Mouse (Mus musculus): ENCODE results near the gene Id3. TPM values are rescaled to one million over a fixed set of nuclear protein-coding genes. Genes with fewer than 3 reads are reported as not detected.

The Id3 gene
- polyA plus RNA-seq, 1 experiment from 2014 or later, result 404 TPM

GRCm38 (mm10) chr4:136121158-136121557 lies 22.1 kb upstream of the Id3 start:
- no peak overlapping the region for H3K4me3 ChIP-seq (ENCODE audit: low read depth, low read length)
- DNase-seq (ENCODE audit: low spot score), result no peak
- no peaks in the 10 kb centered on the region for H3K36me3 ChIP-seq (ENCODE audit: control insufficient read depth, insufficient read depth, low read length)
- no peak overlapping the region for H3K4me2 ChIP-seq (ENCODE audit: low read depth, low read length)
- ATAC-seq (ENCODE audit: low read depth), result no peak
- no peak overlapping the region for H3K9ac ChIP-seq (ENCODE audit: low read depth, low read length)
- no peaks in the 10 kb centered on the region for H3K27me3 ChIP-seq (replicated peaks; ENCODE audit: control insufficient read depth, insufficient read depth, low read length)
- peaks cover 10% of the 10 kb centered on the region for H3K4me1 ChIP-seq (ENCODE audit: control insufficient read depth, insufficient read depth, low read length)
- WGBS, result 86% methylated on average over 3 of the region's 3 CpGs
- no peak overlapping the region for H3K27ac ChIP-seq (replicated peaks; ENCODE audit: low read depth, low read length)
- no peaks in the 10 kb centered on the region for H3K9me3 ChIP-seq (ENCODE audit: control insufficient read depth, low read length)

GRCm38 (mm10) chr4:136121844-136122468 lies 21.3 kb upstream of the Id3 start:
- WGBS, result 75% methylated on average over 7 of the region's 7 CpGs
- Histone ChIP-seq H3K9me3 (ENCODE audit: control insufficient read depth, low read length) (no peaks in the 10 kb centered on the region), H3K4me2 (ENCODE audit: low read depth, low read length) (no peak overlapping the region), H3K27me3 (replicated peaks; ENCODE audit: control insufficient read depth, insufficient read depth, low read length) (no peaks in the 10 kb centered on the region), H3K36me3 (ENCODE audit: control insufficient read depth, insufficient read depth, low read length) (no peaks in the 10 kb centered on the region), H3K9ac (ENCODE audit: low read depth, low read length) (no peak overlapping the region), H3K27ac (replicated peaks; ENCODE audit: low read depth, low read length) (no peak overlapping the region), H3K4me3 (ENCODE audit: low read depth, low read length) (no peak overlapping the region), H3K4me1 (ENCODE audit: control insufficient read depth, insufficient read depth, low read length) (peaks cover 10% of the 10 kb centered on the region)
- ATAC-seq (ENCODE audit: low read depth) (no peak), DNase-seq (ENCODE audit: low spot score) (no peak)

- ATAC-seq (ENCODE audit: low read depth) (no peak), DNase-seq (ENCODE audit: low spot score) (no peak)
- Histone ChIP-seq H3K9ac (ENCODE audit: low read depth, low read length) (no peak overlapping the region), H3K4me2 (ENCODE audit: low read depth, low read length) (no peak overlapping the region), H3K27ac (replicated peaks; ENCODE audit: low read depth, low read length) (no peak overlapping the region), H3K27me3 (replicated peaks; ENCODE audit: control insufficient read depth, insufficient read depth, low read length) (no peaks in the 10 kb centered on the region), H3K9me3 (ENCODE audit: control insufficient read depth, low read length) (no peaks in the 10 kb centered on the region), H3K4me1 (ENCODE audit: control insufficient read depth, insufficient read depth, low read length) (peaks cover 7% of the 10 kb centered on the region), H3K36me3 (ENCODE audit: control insufficient read depth, insufficient read depth, low read length) (no peaks in the 10 kb centered on the region), H3K4me3 (ENCODE audit: low read depth, low read length) (no peak overlapping the region)
- WGBS, result 62% methylated on average over 8 of the region's 8 CpGs
These were observed 20.0 kb upstream of the Id3 start for GRCm38 (mm10) chr4:136123111-136123791.

- H3K4me3 ChIP-seq (ENCODE audit: low read depth, low read length), result no peak overlapping the region
- H3K9me3 ChIP-seq (ENCODE audit: control insufficient read depth, low read length), result no peaks in the 10 kb centered on the region
- no peaks in the 10 kb centered on the region for H3K27me3 ChIP-seq (replicated peaks; ENCODE audit: control insufficient read depth, insufficient read depth, low read length)
- no peak overlapping the region for H3K9ac ChIP-seq (ENCODE audit: low read depth, low read length)
- 87% methylated on average over 3 of the region's 3 CpGs for WGBS
- no peaks in the 10 kb centered on the region for H3K36me3 ChIP-seq (ENCODE audit: control insufficient read depth, insufficient read depth, low read length)
- peaks cover 7% of the 10 kb centered on the region for H3K4me1 ChIP-seq (ENCODE audit: control insufficient read depth, insufficient read depth, low read length)
- no peak overlapping the region for H3K4me2 ChIP-seq (ENCODE audit: low read depth, low read length)
- ATAC-seq (ENCODE audit: low read depth) (no peak), DNase-seq (ENCODE audit: low spot score) (no peak)
- no peak overlapping the region for H3K27ac ChIP-seq (replicated peaks; ENCODE audit: low read depth, low read length)
These were observed 19.5 kb upstream of the Id3 start for GRCm38 (mm10) chr4:136123792-136124161.

GRCm38 (mm10) chr4:136124581-136124980 lies 18.7 kb upstream of the Id3 start:
- H3K27ac ChIP-seq (replicated peaks; ENCODE audit: low read depth, low read length), result no peak overlapping the region
- H3K9ac ChIP-seq (ENCODE audit: low read depth, low read length), result no peak overlapping the region
- peaks cover 7% of the 10 kb centered on the region for H3K4me1 ChIP-seq (ENCODE audit: control insufficient read depth, insufficient read depth, low read length)
- H3K4me2 ChIP-seq (ENCODE audit: low read depth, low read length), result no peak overlapping the region
- no peak overlapping the region for H3K4me3 ChIP-seq (ENCODE audit: low read depth, low read length)
- H3K36me3 ChIP-seq (ENCODE audit: control insufficient read depth, insufficient read depth, low read length), result no peaks in the 10 kb centered on the region
- H3K9me3 ChIP-seq (ENCODE audit: control insufficient read depth, low read length), result no peaks in the 10 kb centered on the region
- WGBS, result 97% methylated on average over 4 of the region's 4 CpGs
- no peaks in the 10 kb centered on the region for H3K27me3 ChIP-seq (replicated peaks; ENCODE audit: control insufficient read depth, insufficient read depth, low read length)
- no peak for DNase-seq (ENCODE audit: low spot score)
- ATAC-seq (ENCODE audit: low read depth), result no peak

GRCm38 (mm10) chr4:136125458-136125857 lies 17.8 kb upstream of the Id3 start:
- DNase-seq (ENCODE audit: low spot score) (no peak), ATAC-seq (ENCODE audit: low read depth) (no peak)
- Histone ChIP-seq H3K4me1 (ENCODE audit: control insufficient read depth, insufficient read depth, low read length) (no peaks in the 10 kb centered on the region), H3K27ac (replicated peaks; ENCODE audit: low read depth, low read length) (no peak overlapping the region), H3K4me2 (ENCODE audit: low read depth, low read length) (no peak overlapping the region), H3K4me3 (ENCODE audit: low read depth, low read length) (no peak overlapping the region), H3K9ac (ENCODE audit: low read depth, low read length) (no peak overlapping the region), H3K27me3 (replicated peaks; ENCODE audit: control insufficient read depth, insufficient read depth, low read length) (no peaks in the 10 kb centered on the region), H3K36me3 (ENCODE audit: control insufficient read depth, insufficient read depth, low read length) (no peaks in the 10 kb centered on the region), H3K9me3 (ENCODE audit: control insufficient read depth, low read length) (no peaks in the 10 kb centered on the region)
- WGBS, result 85% methylated on average over 11 of the region's 11 CpGs

GRCm38 (mm10) chr4:136126019-136126418 lies 17.3 kb upstream of the Id3 start:
- H3K4me1 ChIP-seq (ENCODE audit: control insufficient read depth, insufficient read depth, low read length), result no peaks in the 10 kb centered on the region
- no peak overlapping the region for H3K9ac ChIP-seq (ENCODE audit: low read depth, low read length)
- no peak overlapping the region for H3K4me2 ChIP-seq (ENCODE audit: low read depth, low read length)
- no peak for ATAC-seq (ENCODE audit: low read depth)
- no peak for DNase-seq (ENCODE audit: low spot score)
- WGBS, result 49% methylated on average over 5 of the region's 5 CpGs
- H3K27ac ChIP-seq (replicated peaks; ENCODE audit: low read depth, low read length), result no peak overlapping the region
- no peaks in the 10 kb centered on the region for H3K27me3 ChIP-seq (replicated peaks; ENCODE audit: control insufficient read depth, insufficient read depth, low read length)
- no peak overlapping the region for H3K4me3 ChIP-seq (ENCODE audit: low read depth, low read length)
- H3K9me3 ChIP-seq (ENCODE audit: control insufficient read depth, low read length), result no peaks in the 10 kb centered on the region
- no peaks in the 10 kb centered on the region for H3K36me3 ChIP-seq (ENCODE audit: control insufficient read depth, insufficient read depth, low read length)

GRCm38 (mm10) chr4:136127670-136128069 lies 15.6 kb upstream of the Id3 start:
- DNase-seq (ENCODE audit: low spot score) (no peak), ATAC-seq (ENCODE audit: low read depth) (no peak)
- WGBS, result 56% methylated on average over 13 of the region's 13 CpGs
- H3K27ac ChIP-seq (replicated peaks; ENCODE audit: low read depth, low read length), result no peak overlapping the region
- H3K9ac ChIP-seq (ENCODE audit: low read depth, low read length), result no peak overlapping the region
- H3K4me1 ChIP-seq (ENCODE audit: control insufficient read depth, insufficient read depth, low read length), result no peaks in the 10 kb centered on the region
- H3K4me2 ChIP-seq (ENCODE audit: low read depth, low read length), result no peak overlapping the region
- no peak overlapping the region for H3K4me3 ChIP-seq (ENCODE audit: low read depth, low read length)
- H3K36me3 ChIP-seq (ENCODE audit: control insufficient read depth, insufficient read depth, low read length), result no peaks in the 10 kb centered on the region
- H3K9me3 ChIP-seq (ENCODE audit: control insufficient read depth, low read length), result no peaks in the 10 kb centered on the region
- H3K27me3 ChIP-seq (replicated peaks; ENCODE audit: control insufficient read depth, insufficient read depth, low read length), result no peaks in the 10 kb centered on the region

GRCm38 (mm10) chr4:136129842-136130241 lies 13.5 kb upstream of the Id3 start:
- H3K27me3 ChIP-seq (replicated peaks; ENCODE audit: control insufficient read depth, insufficient read depth, low read length), result no peaks in the 10 kb centered on the region
- H3K4me3 ChIP-seq (ENCODE audit: low read depth, low read length), result no peak overlapping the region
- 96% methylated on average over 1 of the region's 1 CpGs for WGBS
- H3K9me3 ChIP-seq (ENCODE audit: control insufficient read depth, low read length), result no peaks in the 10 kb centered on the region
- H3K4me1 ChIP-seq (ENCODE audit: control insufficient read depth, insufficient read depth, low read length), result peaks cover 12% of the 10 kb centered on the region
- ATAC-seq (ENCODE audit: low read depth) (no peak), DNase-seq (ENCODE audit: low spot score) (no peak)
- H3K36me3 ChIP-seq (ENCODE audit: control insufficient read depth, insufficient read depth, low read length), result no peaks in the 10 kb centered on the region
- no peak overlapping the region for H3K9ac ChIP-seq (ENCODE audit: low read depth, low read length)
- H3K4me2 ChIP-seq (ENCODE audit: low read depth, low read length), result no peak overlapping the region
- no peak overlapping the region for H3K27ac ChIP-seq (replicated peaks; ENCODE audit: low read depth, low read length)

Data from embryonic facial prominence, embryonic 14.5 days (tissue).